Mouse (Mus musculus): ENCODE data around the gene Ssx2ip. TPM values are rescaled to one million over a fixed set of nuclear protein-coding genes. Genes with fewer than 3 reads are reported as not detected.

Gene Ssx2ip
- polyA plus RNA-seq, 1 experiment from 2014 or later = 22.4 TPM

DNA sequence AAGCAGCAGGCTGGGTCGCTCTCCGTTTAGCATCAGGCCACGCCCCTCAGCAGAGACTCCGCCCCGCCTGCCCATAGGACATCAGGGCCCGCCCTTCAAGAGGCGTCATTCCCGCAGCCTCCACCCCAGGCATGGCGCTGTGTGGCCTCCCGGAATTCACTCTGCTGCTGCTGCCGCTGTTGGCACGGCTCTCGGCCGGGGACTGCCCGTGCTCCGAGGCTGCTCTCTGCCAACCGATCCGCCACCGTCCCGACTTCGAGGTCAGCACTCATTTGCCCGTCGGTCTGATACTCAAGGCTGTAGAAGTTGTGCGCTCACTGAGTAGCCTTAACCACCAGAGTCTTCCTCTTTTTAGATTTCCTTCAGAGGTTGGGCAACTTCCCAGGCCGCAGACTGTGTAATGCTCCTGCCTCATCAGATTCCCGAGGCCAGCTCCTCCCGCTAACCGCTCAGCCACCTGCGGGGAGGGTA, 46.0 kb downstream of the Ssx2ip start:
- TF ChIP-seq EP300 (IDR thresholded peaks at IDR 0.05; ENCODE audit: low read depth) (no peak), CTCF (IDR thresholded peaks at IDR 0.05; ENCODE audit: low read depth) (peak; percentile 67)
- H3K4me3 ChIP-seq (ENCODE audit: low read depth, low read length) = peak overlapping the region; percentile 59
- peak overlapping the region; percentile 83 for H3K9ac ChIP-seq (replicated peaks)
- peak overlapping the region; percentile 84 for H3K4me2 ChIP-seq (ENCODE audit: low read depth, low read length)
- H3K27ac ChIP-seq (ENCODE audit: low read depth) = peak overlapping the region; percentile 93
- peaks cover 9% of the 10 kb centered on the region for H3K4me1 ChIP-seq (ENCODE audit: insufficient read depth)
- no peaks in the 10 kb centered on the region for H3K27me3 ChIP-seq (ENCODE audit: insufficient read depth, low read length)
- 0 out of 2 replicates have a peak, but pooled peaks cover under 1% of the 10 kb centered on the region for H3K36me3 ChIP-seq (replicated peaks; ENCODE audit: insufficient read depth, low read length)
- DNase-seq (peak; percentile 95), ATAC-seq (peak; percentile 99)
- under 1% methylated on average over 29 of the region's 29 CpGs for WGBS (ENCODE audit: insufficient replicate concordance)
- H3K9me3 ChIP-seq (ENCODE audit: low read length) = no peaks in the 10 kb centered on the region

DNA sequence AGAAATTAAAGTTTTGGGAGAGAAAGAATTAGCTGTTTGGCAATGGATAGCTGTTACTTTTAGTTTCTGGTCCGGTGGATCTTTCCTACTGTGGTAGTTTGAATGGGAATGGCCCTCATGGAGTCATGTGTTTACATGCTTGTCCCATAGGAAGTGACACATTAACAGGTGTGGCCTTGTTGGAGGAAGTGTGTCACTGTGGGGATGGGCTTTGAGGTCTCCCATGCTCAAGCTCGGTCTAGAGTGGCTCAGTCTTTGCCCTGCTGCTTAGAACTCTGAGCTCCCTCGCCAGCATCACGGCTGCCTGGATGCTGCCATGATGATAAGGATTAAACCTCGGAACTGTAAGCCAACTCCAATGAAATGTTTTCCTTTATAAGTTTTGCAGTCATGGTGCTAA, 46.9 kb downstream of the Ssx2ip start:
- Histone ChIP-seq H3K27ac (ENCODE audit: low read depth) (no peak overlapping the region), H3K4me2 (ENCODE audit: low read depth, low read length) (peak overlapping the region; percentile 84), H3K27me3 (ENCODE audit: insufficient read depth, low read length) (no peaks in the 10 kb centered on the region), H3K9me3 (ENCODE audit: low read length) (no peaks in the 10 kb centered on the region), H3K9ac (replicated peaks) (no peak overlapping the region), H3K4me1 (ENCODE audit: insufficient read depth) (peaks cover 9% of the 10 kb centered on the region), H3K36me3 (replicated peaks; ENCODE audit: insufficient read depth, low read length) (peaks cover 5% of the 10 kb centered on the region; the same call in 1 of the 2 replicates), H3K4me3 (ENCODE audit: low read depth, low read length) (peak overlapping the region; percentile 59; the same call in 1 of the 2 replicates)
- 88% methylated on average over 5 of the region's 5 CpGs for WGBS (ENCODE audit: insufficient replicate concordance)
- no peak for TF ChIP-seq EP300 (IDR thresholded peaks at IDR 0.05; ENCODE audit: low read depth)
- TF ChIP-seq CTCF (IDR thresholded peaks at IDR 0.05; ENCODE audit: low read depth) = no peak
- no peak for ATAC-seq
- DNase-seq = no peak

DNA sequence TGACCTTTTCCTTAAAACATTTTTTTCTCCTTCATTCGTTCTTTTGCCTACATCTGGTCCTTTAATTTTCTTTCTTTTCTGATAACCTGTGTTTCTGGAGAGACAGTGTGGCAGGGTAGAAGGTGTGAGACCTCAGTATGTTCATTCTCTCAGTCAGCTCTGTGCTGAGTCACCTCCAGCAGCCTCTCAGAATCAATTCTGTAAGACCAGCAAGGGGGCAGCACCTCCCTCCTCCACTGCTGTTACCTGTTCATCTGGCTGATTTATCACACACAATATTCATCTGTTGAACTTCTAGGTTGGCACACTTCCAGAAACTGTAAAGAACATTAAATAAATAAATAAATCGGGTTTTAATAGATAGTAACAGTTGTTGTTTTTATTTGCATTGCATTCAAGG, 58.5 kb downstream of the Ssx2ip start:
- Histone ChIP-seq H3K4me2 (ENCODE audit: low read depth, low read length) (no peak overlapping the region), H3K36me3 (replicated peaks; ENCODE audit: insufficient read depth, low read length) (peaks cover 6% of the 10 kb centered on the region), H3K27ac (ENCODE audit: low read depth) (no peak overlapping the region), H3K9me3 (ENCODE audit: low read length) (no peaks in the 10 kb centered on the region), H3K27me3 (ENCODE audit: insufficient read depth, low read length) (no peaks in the 10 kb centered on the region), H3K4me3 (ENCODE audit: low read depth, low read length) (no peak overlapping the region), H3K4me1 (ENCODE audit: insufficient read depth) (no peaks in the 10 kb centered on the region), H3K9ac (replicated peaks) (no peak overlapping the region)
- no peak for TF ChIP-seq CTCF (IDR thresholded peaks at IDR 0.05; ENCODE audit: low read depth)
- TF ChIP-seq EP300 (IDR thresholded peaks at IDR 0.05; ENCODE audit: low read depth) = no peak
- WGBS (ENCODE audit: insufficient replicate concordance) = 58% methylated on average over 2 of the region's 2 CpGs
- ATAC-seq = no peak
- DNase-seq = no peak

DNA sequence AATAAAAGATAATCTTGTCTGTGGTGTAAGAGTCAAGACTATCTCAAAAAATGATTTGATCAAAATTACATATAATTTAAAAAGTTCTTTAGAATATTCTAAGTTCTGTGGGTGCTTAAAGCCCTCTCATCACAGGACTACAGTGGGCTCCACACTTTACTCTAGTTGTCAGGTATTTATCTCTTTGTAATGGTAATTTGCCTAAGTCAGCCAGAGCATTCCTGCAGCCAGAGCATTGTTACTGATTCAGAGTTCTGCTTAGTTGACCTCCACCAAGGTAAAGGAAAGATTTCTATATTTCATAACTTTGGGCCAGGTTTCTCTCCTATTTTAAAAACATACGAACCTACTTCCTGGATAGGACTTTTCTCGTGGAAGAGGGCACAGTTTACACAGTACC, 64.8 kb downstream of the Ssx2ip start:
- WGBS (ENCODE audit: insufficient replicate concordance) = 77% methylated on average over 2 of the region's 2 CpGs
- DNase-seq = no peak
- Histone ChIP-seq H3K4me2 (ENCODE audit: low read depth, low read length) (no peak overlapping the region), H3K9me3 (ENCODE audit: low read length) (no peaks in the 10 kb centered on the region), H3K27me3 (ENCODE audit: insufficient read depth, low read length) (no peaks in the 10 kb centered on the region), H3K9ac (replicated peaks) (no peak overlapping the region), H3K4me3 (ENCODE audit: low read depth, low read length) (no peak overlapping the region), H3K36me3 (replicated peaks; ENCODE audit: insufficient read depth, low read length) (peaks cover 4% of the 10 kb centered on the region; the same call in 1 of the 2 replicates), H3K27ac (ENCODE audit: low read depth) (no peak overlapping the region), H3K4me1 (ENCODE audit: insufficient read depth) (no peaks in the 10 kb centered on the region)
- TF ChIP-seq CTCF (IDR thresholded peaks at IDR 0.05; ENCODE audit: low read depth) (no peak), EP300 (IDR thresholded peaks at IDR 0.05; ENCODE audit: low read depth) (no peak)
- ATAC-seq = no peak

DNA sequence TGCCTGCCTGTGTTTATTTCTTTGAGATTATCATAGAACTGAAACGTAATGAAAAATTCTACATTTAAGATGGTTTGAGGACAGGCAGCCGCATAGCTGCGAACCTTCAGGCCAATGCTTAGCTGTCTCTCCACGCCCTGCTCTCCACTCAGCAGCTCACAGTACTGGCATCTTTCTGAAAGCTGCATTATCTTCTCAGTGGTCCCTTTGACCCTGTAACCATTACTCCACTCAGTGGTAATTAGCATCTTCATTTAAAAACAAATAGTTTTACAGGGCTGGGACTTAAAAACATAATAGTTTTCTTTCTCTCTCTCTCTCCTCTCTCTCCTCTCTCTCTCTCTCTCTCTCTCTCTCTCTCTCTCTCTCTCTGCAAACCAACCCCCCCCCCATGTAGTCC, 68.2 kb downstream of the Ssx2ip start:
- Histone ChIP-seq H3K9me3 (ENCODE audit: low read length) (no peaks in the 10 kb centered on the region), H3K27me3 (ENCODE audit: insufficient read depth, low read length) (no peaks in the 10 kb centered on the region), H3K4me2 (ENCODE audit: low read depth, low read length) (no peak overlapping the region), H3K27ac (ENCODE audit: low read depth) (no peak overlapping the region), H3K4me3 (ENCODE audit: low read depth, low read length) (no peak overlapping the region), H3K36me3 (replicated peaks; ENCODE audit: insufficient read depth, low read length) (no peaks in the 10 kb centered on the region), H3K4me1 (ENCODE audit: insufficient read depth) (no peaks in the 10 kb centered on the region), H3K9ac (replicated peaks) (no peak overlapping the region)
- ATAC-seq = no peak
- 81% methylated on average over 4 of the region's 4 CpGs for WGBS (ENCODE audit: insufficient replicate concordance)
- TF ChIP-seq CTCF (IDR thresholded peaks at IDR 0.05; ENCODE audit: low read depth) (no peak), EP300 (IDR thresholded peaks at IDR 0.05; ENCODE audit: low read depth) (no peak)
- no peak for DNase-seq

DNA sequence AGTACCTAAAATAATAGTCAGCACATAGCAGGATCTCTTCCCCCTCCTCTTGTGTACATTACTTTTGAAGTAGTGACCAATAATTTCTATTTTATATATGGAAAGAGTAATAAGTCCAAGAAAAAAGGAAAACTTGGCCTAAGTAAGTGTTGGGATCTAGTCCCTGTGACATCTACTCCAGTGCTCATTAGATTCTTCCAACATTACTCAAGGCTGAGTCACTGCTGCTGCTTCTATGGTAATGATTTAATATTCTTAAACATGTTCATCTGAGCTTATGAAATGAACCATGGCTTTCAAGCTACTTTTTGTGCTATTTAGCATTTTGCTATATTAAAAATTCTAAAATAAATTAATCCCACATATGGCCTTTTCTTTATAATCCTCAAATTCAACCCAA, 69.3 kb downstream of the Ssx2ip start:
- Histone ChIP-seq H3K9me3 (ENCODE audit: low read length) (no peaks in the 10 kb centered on the region), H3K27ac (ENCODE audit: low read depth) (no peak overlapping the region), H3K27me3 (ENCODE audit: insufficient read depth, low read length) (no peaks in the 10 kb centered on the region), H3K36me3 (replicated peaks; ENCODE audit: insufficient read depth, low read length) (no peaks in the 10 kb centered on the region), H3K4me3 (ENCODE audit: low read depth, low read length) (no peak overlapping the region), H3K9ac (replicated peaks) (no peak overlapping the region), H3K4me1 (ENCODE audit: insufficient read depth) (no peaks in the 10 kb centered on the region), H3K4me2 (ENCODE audit: low read depth, low read length) (no peak overlapping the region)
- no peak for DNase-seq
- no peak for TF ChIP-seq CTCF (IDR thresholded peaks at IDR 0.05; ENCODE audit: low read depth)
- TF ChIP-seq EP300 (IDR thresholded peaks at IDR 0.05; ENCODE audit: low read depth) = no peak
- ATAC-seq = no peak

DNA sequence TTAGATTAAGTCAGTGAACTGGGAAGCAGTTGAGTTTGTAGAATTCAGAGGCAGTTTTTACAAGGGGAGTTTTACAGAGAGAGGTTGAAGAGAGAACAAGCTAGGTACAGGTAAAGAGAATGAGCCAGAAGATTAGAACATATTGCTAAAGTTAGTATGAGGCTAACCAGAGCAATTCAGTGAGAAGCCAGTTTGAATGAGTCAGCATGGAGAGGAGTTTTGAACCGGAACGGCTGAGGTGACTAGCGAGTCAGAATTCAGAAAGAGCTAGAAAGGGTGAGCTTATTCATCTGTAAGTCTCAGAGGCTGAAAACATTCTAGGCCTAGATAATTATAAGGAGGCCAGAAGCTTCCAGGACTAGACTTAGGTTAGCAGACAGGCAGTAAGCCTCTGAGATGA, 70.0 kb downstream of the Ssx2ip start:
- H3K9ac ChIP-seq (replicated peaks) = no peak overlapping the region
- no peak for DNase-seq
- no peaks in the 10 kb centered on the region for H3K36me3 ChIP-seq (replicated peaks; ENCODE audit: insufficient read depth, low read length)
- 85% methylated on average over 3 of the region's 3 CpGs for whole genome bisulfite sequencing (ENCODE audit: insufficient replicate concordance)
- no peak overlapping the region for H3K4me3 ChIP-seq (ENCODE audit: low read depth, low read length)
- no peak for ATAC-seq
- no peak for TF ChIP-seq CTCF (IDR thresholded peaks at IDR 0.05; ENCODE audit: low read depth)
- TF ChIP-seq EP300 (IDR thresholded peaks at IDR 0.05; ENCODE audit: low read depth) = no peak
- H3K4me2 ChIP-seq (ENCODE audit: low read depth, low read length) = no peak overlapping the region
- no peaks in the 10 kb centered on the region for H3K27me3 ChIP-seq (ENCODE audit: insufficient read depth, low read length)
- no peaks in the 10 kb centered on the region for H3K4me1 ChIP-seq (ENCODE audit: insufficient read depth)
- no peak overlapping the region for H3K27ac ChIP-seq (ENCODE audit: low read depth)
- no peaks in the 10 kb centered on the region for H3K9me3 ChIP-seq (ENCODE audit: low read length)

All from liver, postnatal 0 days (tissue).